Mouse (Mus musculus): ENCODE results near the gene Trcg1.
A peak's percentile ranks its signal among the peaks of the same experiment; 100 is the strongest.
"Not testable (repeated sequence)": the region's sequence is repeated elsewhere in the genome, so short reads cannot be mapped to it uniquely, and the experiment has no call there.

The Trcg1 gene

GRCm38 (mm10) chr9:57236256-57236655, at the start of gene Trcg1:
Gene Trcg1, plus strand, starts transcription at chr9:57236556.
- DNase-seq, result no peak

- DNase-seq, result no peak
Measured at GRCm38 (mm10) chr9:57196708-57197107, 39.6 kb upstream of the Trcg1 start.

- no peak for DNase-seq
Measured at GRCm38 (mm10) chr9:57197414-57197813, 38.9 kb upstream of the Trcg1 start.

DNA sequence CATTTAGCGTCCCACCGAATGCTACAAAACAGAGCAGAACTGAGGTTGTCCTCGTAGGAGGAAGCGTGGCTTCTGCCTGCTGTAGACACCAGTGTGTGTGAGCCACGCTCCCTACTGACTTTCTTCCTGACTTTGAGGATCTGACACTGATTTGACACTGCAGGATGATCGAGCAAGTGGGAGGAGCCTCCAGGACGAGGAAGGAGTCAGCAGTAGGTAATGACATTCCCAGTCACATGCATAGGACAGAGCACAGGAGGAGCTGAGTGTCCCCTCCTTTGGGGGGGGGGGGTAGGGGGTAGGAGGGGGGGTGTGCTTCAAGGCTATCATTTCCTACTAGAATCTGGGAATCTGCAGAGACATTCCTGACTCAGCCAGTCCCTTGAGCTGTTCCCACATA, 33.4 kb upstream of the Trcg1 start:
- no peak for DNase-seq

GRCm38 (mm10) chr9:57203571-57203970, 32.8 kb upstream of the Trcg1 start:
- not testable (repeated sequence) for DNase-seq

DNA sequence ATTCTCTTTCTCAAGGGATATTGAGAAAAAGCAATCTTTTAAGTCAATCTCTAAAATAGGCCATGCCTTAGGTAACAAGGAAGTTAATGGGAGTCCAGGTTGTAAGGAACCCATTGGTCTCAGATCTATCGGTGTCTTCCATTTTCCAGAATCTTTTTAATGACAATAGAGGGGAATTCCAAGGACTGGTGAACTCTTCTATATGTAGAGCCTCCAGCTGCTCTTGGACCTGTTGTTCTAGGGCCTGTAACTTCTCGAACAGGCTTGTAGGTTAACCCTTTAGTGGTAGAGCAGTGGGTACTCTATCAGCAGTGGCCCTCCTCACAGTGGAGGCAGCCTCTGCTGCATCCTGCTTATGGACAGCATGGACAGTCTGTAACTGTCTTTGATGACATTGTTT, 29.5 kb upstream of the Trcg1 start:
- DNase-seq, result no peak

GRCm38 (mm10) chr9:57209316-57209715, 27.0 kb upstream of the Trcg1 start:
- DNase-seq, result peak; percentile 56 to 62

GRCm38 (mm10) chr9:57212448-57213222, 23.7 kb upstream of the Trcg1 start:
- no peak for DNase-seq

- no peak for DNase-seq
Measured at GRCm38 (mm10) chr9:57214500-57214899, 21.9 kb upstream of the Trcg1 start.

GRCm38 (mm10) chr9:57217220-57217619, 19.1 kb upstream of the Trcg1 start:
- DNase-seq, result no peak

GRCm38 (mm10) chr9:57218776-57219175, 17.6 kb upstream of the Trcg1 start:
- no peak for DNase-seq

- no peak for DNase-seq
Measured at GRCm38 (mm10) chr9:57219511-57219910, 16.8 kb upstream of the Trcg1 start.

DNA sequence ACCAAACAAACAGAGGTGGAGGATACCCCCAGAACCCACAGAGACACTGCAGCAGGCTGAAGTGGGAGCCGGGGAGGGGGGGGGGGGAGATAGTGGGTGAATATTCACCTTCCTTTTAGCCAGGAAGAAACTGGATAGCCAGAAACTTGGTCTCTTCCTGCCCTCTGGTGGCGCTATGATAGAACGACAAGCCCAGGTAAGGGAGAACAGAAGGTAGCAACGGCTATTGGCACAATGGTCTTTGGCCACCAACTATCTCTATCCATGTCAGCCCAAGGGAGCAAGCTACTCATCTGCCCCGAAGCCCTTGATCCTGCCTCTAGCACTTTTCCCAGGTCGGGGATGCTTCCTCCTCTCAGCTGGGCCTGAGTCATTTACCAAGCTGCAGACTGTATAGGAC, 16.0 kb upstream of the Trcg1 start:
- peak; percentile 54 to 63 for DNase-seq

GRCm38 (mm10) chr9:57223341-57223740, 13.0 kb upstream of the Trcg1 start:
- DNase-seq, result no peak

DNA sequence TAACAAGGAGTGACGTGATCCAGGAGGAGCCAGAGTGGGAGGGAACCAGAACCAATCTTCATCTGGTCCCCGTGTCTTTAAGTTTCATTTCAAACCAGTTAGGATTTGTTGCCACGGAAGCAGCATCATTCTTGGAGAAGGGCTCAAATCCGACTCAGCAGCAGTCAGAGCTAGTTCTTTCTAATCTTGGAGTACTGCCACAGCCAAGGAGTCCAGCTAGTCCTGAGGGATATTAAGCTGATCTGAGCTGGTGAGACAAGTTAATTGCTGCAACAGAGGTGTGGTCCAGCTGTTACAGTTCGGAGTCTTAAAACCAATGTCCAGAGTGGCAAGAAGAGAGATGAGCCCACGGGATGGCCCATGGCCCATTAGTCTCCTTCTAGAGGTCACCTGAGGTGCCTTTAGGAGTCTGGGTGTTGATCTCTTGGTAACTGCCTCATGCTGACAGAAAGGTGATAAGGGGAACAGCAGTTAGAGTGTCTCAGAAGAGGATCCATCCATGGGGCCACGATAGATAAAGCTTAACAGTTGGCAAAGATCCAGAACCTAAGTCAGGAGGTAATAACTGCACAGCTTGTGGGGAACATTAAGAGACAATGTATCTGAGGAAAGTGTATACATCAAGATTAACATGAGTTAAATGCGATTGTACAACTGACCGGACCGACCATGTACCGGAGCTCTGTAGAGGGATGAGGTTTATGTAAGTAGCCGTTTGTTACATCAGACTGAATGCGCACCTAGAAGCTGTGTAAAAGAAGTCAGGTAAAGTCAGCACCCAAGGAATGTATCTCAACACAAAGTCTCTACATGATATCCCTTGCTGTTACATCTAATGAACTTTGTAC, 10.4 kb upstream of the Trcg1 start:
- no peak for DNase-seq

DNA sequence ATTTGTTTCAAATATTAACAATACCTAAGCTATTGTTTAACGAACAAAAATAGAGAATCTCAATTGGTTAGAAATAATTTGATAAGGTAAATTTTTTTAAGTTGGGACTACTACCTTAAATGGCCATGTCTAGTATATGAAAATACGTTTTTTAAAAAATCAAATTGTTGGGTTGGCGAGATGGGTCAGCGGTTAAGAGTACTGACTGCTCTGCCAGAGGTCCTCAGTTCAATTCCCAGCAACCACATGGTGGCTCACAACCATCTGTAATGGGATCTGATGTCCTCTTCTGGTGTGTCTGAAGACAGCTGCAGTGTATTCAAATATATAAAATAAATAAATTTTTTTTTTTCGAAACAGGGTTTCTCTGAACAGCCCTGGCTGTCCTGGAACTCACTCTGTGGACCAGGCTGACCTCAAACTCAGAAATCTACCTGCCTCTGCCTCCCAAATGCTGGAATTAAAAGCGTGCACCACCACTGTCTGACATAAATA, 9.7 kb upstream of the Trcg1 start:
- not testable (repeated sequence) for DNase-seq

DNA sequence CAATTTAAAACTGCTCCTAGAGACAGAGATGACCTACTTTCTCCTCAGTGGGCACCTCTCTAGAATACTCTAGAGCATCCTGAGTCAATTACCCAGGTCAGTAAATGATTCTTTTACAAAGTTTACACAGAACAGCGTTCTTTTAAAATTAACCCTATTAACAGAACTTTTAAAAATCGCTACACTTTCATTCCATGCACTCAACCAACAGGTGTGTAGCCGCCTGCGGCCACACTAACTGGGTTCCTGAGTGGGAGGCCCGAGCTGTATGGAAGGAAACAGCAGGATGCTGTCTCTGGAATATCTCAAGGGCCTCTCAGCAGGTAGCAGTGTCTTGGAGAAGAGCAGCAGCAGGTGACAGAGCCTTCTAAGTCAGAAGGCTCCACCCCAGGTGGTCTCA, 9.2 kb upstream of the Trcg1 start:
- no peak for DNase-seq

DNA sequence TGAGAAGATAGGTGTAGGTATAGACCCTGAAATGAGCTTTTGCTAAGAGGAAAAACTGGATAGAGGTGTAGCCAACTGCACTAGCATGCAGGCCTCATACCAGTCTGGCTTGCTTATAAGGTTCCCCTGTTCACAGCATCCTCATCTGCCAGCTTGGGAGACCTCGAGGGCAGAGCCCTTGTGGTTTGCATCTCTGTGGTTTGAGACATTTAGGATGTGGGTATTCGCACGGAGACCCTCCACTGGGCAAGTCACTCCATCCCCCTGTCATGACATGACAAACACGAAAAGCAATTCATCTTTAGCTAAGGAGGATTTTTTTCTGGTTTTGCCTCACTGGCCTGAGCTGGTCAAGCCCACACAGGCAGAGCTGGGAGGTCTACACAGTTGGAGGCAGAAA, 8.2 kb upstream of the Trcg1 start:
- DNase-seq, result no peak

GRCm38 (mm10) chr9:57229726-57230125, 6.6 kb upstream of the Trcg1 start:
- DNase-seq, result no peak

GRCm38 (mm10) chr9:57230146-57230783, 6.1 kb upstream of the Trcg1 start:
- no peak for DNase-seq

- no peak for DNase-seq
Measured at GRCm38 (mm10) chr9:57231536-57232255, 4.7 kb upstream of the Trcg1 start.

GRCm38 (mm10) chr9:57232341-57232940, 3.9 kb upstream of the Trcg1 start:
- no peak for DNase-seq
